Mouse (Mus musculus) limb, embryonic 12.5 days (tissue): ENCODE data around the gene Fbln5. TPM values are rescaled to one million over a fixed set of nuclear protein-coding genes. Genes with fewer than 3 reads are reported as not detected.

Source experiments
- ATAC-seq: fragments of 200-750 bp; cut with Nextera tagmentation; 2 replicates; pipeline ENCODE4 v1.8.0; 2017; ENCODE audit warnings: low read depth, moderate TSS enrichment; ENCODE audit not compliant: insufficient number of reproducible peaks, insufficient read depth, low FRiP score, low TSS enrichment
- H3K27ac ChIP-seq: fragments of 300-500 bp; sonication (generic); 2 replicates; pipeline ENCODE4 v1.5.1; 2016; ENCODE audit warnings: mild to moderate bottlenecking, moderate library complexity
- H3K27me3 ChIP-seq: fragments of 300-500 bp; sonication (generic); 2 replicates; pipeline ENCODE4 v1.6.1; 2016; ENCODE audit warnings: mild to moderate bottlenecking, moderate library complexity
- H3K36me3 ChIP-seq: fragments of 300-500 bp; sonication (generic); 2 replicates; pipeline ENCODE4 v1.6.1; 2016; ENCODE audit warnings: mild to moderate bottlenecking, moderate library complexity
- H3K4me1 ChIP-seq: fragments of 300-500 bp; sonication (generic); replicated peaks from 2 replicates; pipeline ENCODE4 v1.6.1; 2016
- H3K4me2 ChIP-seq: fragments of 300-500 bp; sonication (generic); 2 replicates; pipeline ENCODE4 v1.6.1; 2016; ENCODE audit warnings: mild to moderate bottlenecking, moderate library complexity
- H3K4me3 ChIP-seq: fragments of 300-500 bp; sonication (generic); replicated peaks from 2 replicates; pipeline ENCODE4 v1.5.1; 2016; ENCODE audit warnings: mild to moderate bottlenecking
- H3K9ac ChIP-seq: fragments of 300-500 bp; sonication (generic); replicated peaks from 2 replicates; pipeline ENCODE4 v1.6.1; 2016; ENCODE audit warnings: mild to moderate bottlenecking, moderate library complexity
- H3K9me3 ChIP-seq: fragments of 300-500 bp; sonication (generic); 2 replicates; pipeline ENCODE4 v1.6.1; 2016; ENCODE audit warnings: mild to moderate bottlenecking, moderate library complexity
- WGBS: fragments of 180-500 bp; shearing (Covaris S2); methylation state at CpG from one replicate; pipeline ENCODE4 v1.1.7; 2016; 5-methylcytosine and 5-hydroxymethylcytosine counted together
- polyA plus RNA-seq: library from polyadenylated mRNA; unstranded; fragments of >200 nt; fragmentation: Nextera tagmentation; extraction: Ambion mirVana; gene quantifications from 2 replicates; pipeline ENCODE4 v1.2.1, GENCODE M21; 2016

Gene Fbln5
- polyA plus RNA-seq, 1 experiment from 2014 or later = 30.8 TPM

- Histone ChIP-seq H3K4me2 (no peak overlapping the region), H3K9me3 (no peaks in the 10 kb centered on the region), H3K9ac (no peak overlapping the region), H3K27ac (no peak overlapping the region), H3K4me1 (0 out of 2 replicates have a peak, but pooled peaks cover 4% of the 10 kb centered on the region), H3K4me3 (no peak overlapping the region), H3K36me3 (no peaks in the 10 kb centered on the region), H3K27me3 (no peaks in the 10 kb centered on the region)
- no peak for ATAC-seq
- WGBS = 63% methylated on average over 2 of the region's 2 CpGs
Observed at GRCm38 (mm10) chr12:101810515-101810914, 8.3 kb downstream of the Fbln5 start.

GRCm38 (mm10) chr12:101807400-101807799 lies 11.5 kb downstream of the Fbln5 start:
- no peak overlapping the region for H3K27ac ChIP-seq
- no peak overlapping the region for H3K4me3 ChIP-seq
- ATAC-seq = no peak
- no peaks in the 10 kb centered on the region for H3K9me3 ChIP-seq
- H3K4me1 ChIP-seq = no peaks in the 10 kb centered on the region
- 77% methylated on average over 2 of the region's 2 CpGs for WGBS
- H3K9ac ChIP-seq = no peak overlapping the region
- no peaks in the 10 kb centered on the region for H3K27me3 ChIP-seq
- H3K36me3 ChIP-seq = no peaks in the 10 kb centered on the region
- H3K4me2 ChIP-seq = no peak overlapping the region

GRCm38 (mm10) chr12:101802445-101802844 lies 16.4 kb downstream of the Fbln5 start:
- H3K9ac ChIP-seq = no peak overlapping the region
- no peak for ATAC-seq

GRCm38 (mm10) chr12:101801744-101802143 lies 17.1 kb downstream of the Fbln5 start:
- 67% methylated on average over 5 of the region's 5 CpGs for WGBS
- H3K36me3 ChIP-seq = no peaks in the 10 kb centered on the region
- no peak overlapping the region for H3K4me3 ChIP-seq
- no peaks in the 10 kb centered on the region for H3K27me3 ChIP-seq
- H3K9ac ChIP-seq = no peak overlapping the region
- ATAC-seq = no peak
- H3K4me1 ChIP-seq = peaks cover 5% of the 10 kb centered on the region; the same call in 1 of the 2 replicates
- no peak overlapping the region for H3K27ac ChIP-seq
- no peak overlapping the region for H3K4me2 ChIP-seq
- H3K9me3 ChIP-seq = no peaks in the 10 kb centered on the region

More at GRCm38 (mm10) chr12:101802445-101802844, 16.4 kb downstream of the Fbln5 start:
- Histone ChIP-seq H3K36me3 (no peaks in the 10 kb centered on the region), H3K4me2 (no peak overlapping the region), H3K27ac (no peak overlapping the region), H3K4me1 (peaks cover 5% of the 10 kb centered on the region; the same call in 1 of the 2 replicates), H3K4me3 (no peak overlapping the region), H3K9me3 (no peaks in the 10 kb centered on the region), H3K27me3 (no peaks in the 10 kb centered on the region)
- WGBS = 81% methylated on average over 3 of the region's 3 CpGs

GRCm38 (mm10) chr12:101801051-101801450 lies 17.8 kb downstream of the Fbln5 start:
- H3K9me3 ChIP-seq = no peaks in the 10 kb centered on the region
- no peak for ATAC-seq

GRCm38 (mm10) chr12:101798189-101798922 lies 20.5 kb downstream of the Fbln5 start:
- Histone ChIP-seq H3K36me3 (no peaks in the 10 kb centered on the region), H3K4me1 (peaks cover 5% of the 10 kb centered on the region; the same call in 1 of the 2 replicates), H3K27me3 (no peaks in the 10 kb centered on the region), H3K27ac (no peak overlapping the region), H3K4me2 (no peak overlapping the region), H3K9ac (no peak overlapping the region), H3K9me3 (no peaks in the 10 kb centered on the region), H3K4me3 (no peak overlapping the region)
- ATAC-seq = peak; percentile 62; the same call in 1 of the 2 replicates
- 59% methylated on average over 7 of the region's 7 CpGs for WGBS

More at GRCm38 (mm10) chr12:101801051-101801450, 17.8 kb downstream of the Fbln5 start:
- Histone ChIP-seq H3K27me3 (no peaks in the 10 kb centered on the region), H3K4me1 (peaks cover 5% of the 10 kb centered on the region; the same call in 1 of the 2 replicates), H3K9ac (no peak overlapping the region), H3K36me3 (no peaks in the 10 kb centered on the region), H3K4me2 (no peak overlapping the region), H3K4me3 (no peak overlapping the region), H3K27ac (no peak overlapping the region)
- 65% methylated on average over 3 of the region's 3 CpGs for WGBS

- H3K27ac ChIP-seq = no peak overlapping the region
- no peaks in the 10 kb centered on the region for H3K27me3 ChIP-seq
- H3K9me3 ChIP-seq = no peaks in the 10 kb centered on the region
- H3K4me3 ChIP-seq = no peak overlapping the region
- ATAC-seq = no peak
- WGBS = 88% methylated on average over 3 of the region's 3 CpGs
- H3K36me3 ChIP-seq = no peaks in the 10 kb centered on the region
- H3K4me2 ChIP-seq = no peak overlapping the region
- peaks cover 5% of the 10 kb centered on the region; the same call in 1 of the 2 replicates for H3K4me1 ChIP-seq
- no peak overlapping the region for H3K9ac ChIP-seq
Observed at GRCm38 (mm10) chr12:101794458-101794857, 24.4 kb downstream of the Fbln5 start.

GRCm38 (mm10) chr12:101793221-101793621 lies 25.6 kb downstream of the Fbln5 start:
- WGBS = 84% methylated on average over 5 of the region's 5 CpGs
- Histone ChIP-seq H3K9me3 (no peaks in the 10 kb centered on the region), H3K27ac (no peak overlapping the region), H3K4me1 (no peaks in the 10 kb centered on the region), H3K9ac (no peak overlapping the region), H3K4me2 (no peak overlapping the region), H3K4me3 (no peak overlapping the region), H3K27me3 (no peaks in the 10 kb centered on the region), H3K36me3 (no peaks in the 10 kb centered on the region)
- ATAC-seq = no peak

GRCm38 (mm10) chr12:101792684-101793083 lies 26.2 kb downstream of the Fbln5 start:
- Histone ChIP-seq H3K9me3 (no peaks in the 10 kb centered on the region), H3K4me1 (no peaks in the 10 kb centered on the region), H3K9ac (no peak overlapping the region), H3K36me3 (no peaks in the 10 kb centered on the region), H3K4me3 (no peak overlapping the region), H3K27ac (no peak overlapping the region), H3K27me3 (no peaks in the 10 kb centered on the region), H3K4me2 (no peak overlapping the region)
- ATAC-seq = no peak
- WGBS = 90% methylated on average over 4 of the region's 4 CpGs

- Histone ChIP-seq H3K9me3 (no peaks in the 10 kb centered on the region), H3K27ac (no peak overlapping the region), H3K9ac (no peak overlapping the region), H3K4me2 (no peak overlapping the region), H3K36me3 (no peaks in the 10 kb centered on the region), H3K4me3 (no peak overlapping the region), H3K27me3 (no peaks in the 10 kb centered on the region), H3K4me1 (no peaks in the 10 kb centered on the region)
- ATAC-seq = no peak
- 86% methylated on average over 3 of the region's 3 CpGs for WGBS
Observed at GRCm38 (mm10) chr12:101789767-101790166, 29.1 kb downstream of the Fbln5 start.

GRCm38 (mm10) chr12:101789250-101789649 lies 29.6 kb downstream of the Fbln5 start:
- Histone ChIP-seq H3K9ac (no peak overlapping the region), H3K4me2 (no peak overlapping the region), H3K27me3 (no peaks in the 10 kb centered on the region), H3K27ac (no peak overlapping the region), H3K4me1 (no peaks in the 10 kb centered on the region), H3K4me3 (no peak overlapping the region), H3K9me3 (no peaks in the 10 kb centered on the region), H3K36me3 (no peaks in the 10 kb centered on the region)
- WGBS = 76% methylated on average over 3 of the region's 3 CpGs
- ATAC-seq = no peak

- no peak overlapping the region for H3K4me2 ChIP-seq
- WGBS = 49% methylated on average over 2 of the region's 2 CpGs
Observed at GRCm38 (mm10) chr12:101782787-101783186, 36.1 kb downstream of the Fbln5 start.

More at GRCm38 (mm10) chr12:101782787-101783186, 36.1 kb downstream of the Fbln5 start:
- no peaks in the 10 kb centered on the region for H3K27me3 ChIP-seq
- H3K9ac ChIP-seq = no peak overlapping the region
- H3K4me3 ChIP-seq = no peak overlapping the region
- H3K9me3 ChIP-seq = no peaks in the 10 kb centered on the region
- H3K27ac ChIP-seq = no peak overlapping the region
- H3K4me1 ChIP-seq = peaks cover 5% of the 10 kb centered on the region
- no peaks in the 10 kb centered on the region for H3K36me3 ChIP-seq
- no peak for ATAC-seq
